Mouse (Mus musculus): ENCODE measurements at regions not wholly inside any gene's neighbourhood (a gene's known extent, or its start where the extent isn't known, plus 50 kb on each side); places are given as distances from the start of the nearest gene placed in this dataset.

DNA sequence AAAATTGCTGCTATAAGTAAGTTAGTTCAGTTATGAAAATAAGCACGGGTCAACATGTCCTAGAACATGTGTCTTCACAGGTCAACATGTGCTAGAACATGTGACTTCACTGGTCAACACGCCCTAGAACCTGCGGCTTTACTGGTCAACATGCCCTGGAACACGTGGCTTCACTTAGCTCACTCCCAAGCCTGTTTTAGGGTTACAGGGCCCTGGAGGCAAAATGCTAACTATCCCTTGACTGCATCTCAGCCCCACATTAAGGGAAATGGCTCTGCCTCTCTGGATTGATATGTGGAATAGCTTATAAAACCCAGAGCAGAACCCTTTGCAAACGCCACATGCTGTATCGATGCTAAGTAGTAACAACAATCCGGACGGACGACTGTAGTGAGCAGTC is 67.8 kb downstream of the Nkx6-1 start:
- DNase-seq (ENCODE audit: low read depth, low spot score) = no peak

DNA sequence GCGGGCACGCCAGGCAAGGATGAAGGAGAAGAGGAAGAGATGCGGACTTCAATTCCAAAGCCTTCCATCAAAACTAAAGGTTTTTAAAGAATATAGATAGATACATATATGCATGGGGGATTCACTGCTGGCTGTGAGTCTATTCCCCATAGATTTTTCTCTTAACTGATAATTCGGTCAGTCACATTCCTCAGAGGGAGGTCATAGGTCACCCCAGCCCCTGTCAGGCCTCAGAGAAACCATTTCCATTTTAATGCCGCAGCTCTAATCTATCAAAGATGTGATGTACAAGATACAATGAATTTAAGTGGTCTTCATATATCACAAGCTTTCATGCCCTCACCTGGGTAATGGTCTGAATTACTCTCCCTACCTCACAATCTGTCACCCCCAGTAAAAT is 73.6 kb downstream of the Nkx6-1 start:
- no peak for DNase-seq (ENCODE audit: low read depth, low spot score)

DNA sequence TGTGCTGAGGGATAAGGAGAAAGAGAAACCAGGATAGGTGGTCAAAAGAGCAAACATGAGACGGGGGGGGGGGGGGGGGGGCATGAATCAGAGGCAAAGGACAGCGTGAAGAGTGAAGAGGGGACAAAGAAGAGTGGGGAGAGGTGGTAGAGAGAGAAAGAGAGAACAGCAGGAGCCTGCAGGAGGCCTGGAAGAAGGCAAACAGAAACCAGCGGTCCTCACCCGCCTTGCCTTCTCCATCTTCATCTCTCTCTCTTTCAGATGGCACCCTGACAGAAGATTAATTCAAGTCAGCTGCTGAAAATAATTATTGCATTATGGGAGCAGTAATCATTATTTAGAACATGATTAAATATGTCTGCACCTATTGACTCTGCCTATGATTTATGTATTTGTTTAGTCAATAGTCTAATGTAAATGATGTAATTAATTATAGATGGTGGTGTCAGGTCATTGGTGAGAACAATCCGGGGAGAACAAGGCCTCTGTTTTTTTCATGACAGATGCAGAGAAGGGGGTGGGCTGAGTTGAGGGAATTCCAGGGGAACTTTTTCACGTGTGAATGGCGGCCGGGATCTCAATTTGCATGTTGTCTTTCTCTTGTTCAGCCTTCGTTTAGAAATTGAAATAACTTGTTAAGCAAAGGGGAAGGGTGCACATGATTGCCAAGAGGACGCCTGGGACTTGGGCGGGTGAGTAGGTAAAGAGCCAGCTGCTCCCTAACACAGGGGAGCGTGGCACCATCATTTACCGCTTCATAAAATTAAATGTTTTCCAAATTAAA is 74.3 kb downstream of the Nkx6-1 start:
- no peak for DNase-seq (ENCODE audit: low read depth, low spot score)

DNA sequence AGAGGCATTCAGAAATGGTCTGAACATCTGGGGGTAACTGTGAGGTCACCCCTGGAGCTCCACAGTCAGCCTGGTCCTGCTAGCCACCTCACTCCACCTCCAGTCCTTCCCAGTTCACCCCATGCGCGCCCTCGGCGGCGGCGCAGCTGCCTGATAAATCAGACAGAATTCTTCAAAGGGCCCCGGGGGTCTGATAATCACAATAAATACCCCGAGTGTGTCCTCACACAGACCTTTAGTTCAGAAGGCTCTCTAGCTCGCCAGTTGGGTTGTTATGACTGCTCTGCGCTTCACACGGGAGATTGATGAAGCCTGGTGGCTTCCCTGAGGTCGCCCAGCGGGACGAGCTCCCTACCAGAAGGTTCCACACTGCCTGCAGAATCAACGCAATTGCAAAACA is 91.8 kb downstream of the Nkx6-1 start:
- DNase-seq (ENCODE audit: low read depth, low spot score) = no peak

- no peak for DNase-seq (ENCODE audit: low read depth, low spot score)
These were observed 99.0 kb downstream of the Nkx6-1 start for GRCm38 (mm10) chr5:101565770-101566169.

DNA sequence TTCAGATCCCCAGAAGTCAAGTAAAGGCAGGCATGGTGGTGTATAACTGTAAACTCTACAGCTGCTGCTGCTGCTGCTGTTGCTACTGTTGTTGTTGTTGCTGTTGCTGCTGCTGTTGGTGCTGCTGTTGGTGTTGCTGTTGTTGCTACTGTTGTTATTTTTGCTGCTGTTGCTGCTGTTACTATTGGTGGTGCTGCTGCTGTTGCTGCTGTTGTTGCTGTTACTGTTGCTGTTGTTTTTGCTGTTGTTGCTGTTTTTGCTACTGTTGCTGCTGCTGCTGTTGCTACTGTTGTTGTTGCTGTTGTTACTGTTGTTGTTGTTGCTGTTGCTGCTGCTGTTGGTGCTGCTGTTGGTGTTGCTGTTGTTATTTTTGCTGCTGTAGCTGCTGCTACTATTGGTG is 104.4 kb downstream of the Nkx6-1 start:
- DNase-seq (ENCODE audit: low read depth, low spot score) = no peak

- DNase-seq (ENCODE audit: low read depth, low spot score) = no peak
These were observed 106.4 kb downstream of the Nkx6-1 start for GRCm38 (mm10) chr5:101558279-101558987.

- DNase-seq (ENCODE audit: low read depth, low spot score) = no peak
These were observed 107.6 kb downstream of the Nkx6-1 start for GRCm38 (mm10) chr5:101557156-101557555.

GRCm38 (mm10) chr5:101543326-101543725 is 121.5 kb downstream of the Nkx6-1 start:
- DNase-seq (ENCODE audit: low read depth, low spot score) = no peak

DNA sequence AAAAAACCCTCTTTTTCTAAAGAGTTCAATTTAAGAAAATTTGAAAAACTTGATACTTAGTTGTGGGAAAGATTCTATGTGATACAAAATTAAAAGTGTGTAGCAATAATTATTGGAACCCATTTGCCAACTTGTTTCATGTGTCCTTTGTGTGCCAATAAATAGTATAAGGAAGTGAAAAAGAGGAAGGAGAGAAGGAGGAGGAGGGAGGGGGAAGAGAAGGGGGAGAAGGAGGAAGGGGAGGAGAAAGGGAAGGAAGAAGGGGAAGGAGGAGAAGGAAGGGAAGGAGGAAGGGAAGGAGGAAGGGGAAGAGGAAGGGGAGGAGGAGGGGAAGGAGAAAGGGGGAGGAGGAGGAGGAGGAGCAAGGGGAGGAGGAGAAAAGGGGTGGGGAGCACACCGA is 125.0 kb downstream of the Nkx6-1 start:
- DNase-seq (ENCODE audit: low read depth, low spot score) = no peak

DNA sequence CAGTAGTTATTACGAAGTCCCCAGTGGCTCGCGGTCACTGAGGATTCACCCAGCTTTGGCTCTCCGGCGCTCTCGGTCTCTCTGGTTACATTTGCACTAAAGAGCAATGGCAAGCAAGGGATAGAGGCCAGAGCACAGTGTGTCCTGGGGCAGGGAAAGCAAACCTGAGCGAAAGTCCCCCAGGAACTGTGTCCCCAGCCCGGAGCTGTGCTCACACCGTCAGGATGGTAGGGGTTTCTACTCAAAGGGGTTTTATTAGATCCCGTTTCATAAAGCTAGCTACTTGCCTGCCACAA is 125.6 kb downstream of the Nkx6-1 start:
- DNase-seq (ENCODE audit: low read depth, low spot score) = no peak

- DNase-seq (ENCODE audit: low read depth, low spot score) = no peak
These were observed 126.2 kb downstream of the Nkx6-1 start for GRCm38 (mm10) chr5:101538410-101539253.

GRCm38 (mm10) chr5:101537518-101538380 is 127.0 kb downstream of the Nkx6-1 start:
- no peak for DNase-seq (ENCODE audit: low read depth, low spot score)

- DNase-seq (ENCODE audit: low read depth, low spot score) = no peak
These were observed 129.3 kb downstream of the Nkx6-1 start for GRCm38 (mm10) chr5:101535451-101535850.

- DNase-seq (ENCODE audit: low read depth, low spot score) = no peak
These were observed 139.4 kb downstream of the Nkx6-1 start for GRCm38 (mm10) chr5:101525346-101525745.

GRCm38 (mm10) chr5:101524670-101525069 is 140.1 kb downstream of the Nkx6-1 start:
- no peak for DNase-seq (ENCODE audit: low read depth, low spot score)

DNA sequence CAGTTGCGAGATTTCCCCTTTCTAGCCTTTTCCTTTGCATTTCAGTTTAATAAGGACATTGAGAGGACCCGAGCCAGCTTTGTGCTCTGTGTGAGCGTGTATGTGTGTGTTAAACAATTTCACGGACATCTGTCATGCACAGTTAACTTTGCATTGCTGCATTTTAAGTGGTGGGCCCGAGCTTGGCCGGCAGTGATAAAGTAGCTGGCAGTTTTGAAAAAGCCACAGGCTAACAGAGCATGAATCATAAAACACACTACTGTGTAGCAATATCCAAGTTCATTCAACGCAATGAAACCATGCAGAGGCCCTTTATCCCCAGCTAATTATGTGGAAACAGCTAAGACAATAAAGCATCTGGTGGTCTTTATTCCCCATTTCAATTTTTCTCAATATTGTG is 140.9 kb downstream of the Nkx6-1 start:
- no peak for DNase-seq (ENCODE audit: low read depth, low spot score)

GRCm38 (mm10) chr5:101523490-101523889 is 141.3 kb downstream of the Nkx6-1 start:
- DNase-seq (ENCODE audit: low read depth, low spot score) = no peak

- DNase-seq (ENCODE audit: low read depth, low spot score) = no peak
These were observed 143.7 kb downstream of the Nkx6-1 start for GRCm38 (mm10) chr5:101520935-101521655.

DNA sequence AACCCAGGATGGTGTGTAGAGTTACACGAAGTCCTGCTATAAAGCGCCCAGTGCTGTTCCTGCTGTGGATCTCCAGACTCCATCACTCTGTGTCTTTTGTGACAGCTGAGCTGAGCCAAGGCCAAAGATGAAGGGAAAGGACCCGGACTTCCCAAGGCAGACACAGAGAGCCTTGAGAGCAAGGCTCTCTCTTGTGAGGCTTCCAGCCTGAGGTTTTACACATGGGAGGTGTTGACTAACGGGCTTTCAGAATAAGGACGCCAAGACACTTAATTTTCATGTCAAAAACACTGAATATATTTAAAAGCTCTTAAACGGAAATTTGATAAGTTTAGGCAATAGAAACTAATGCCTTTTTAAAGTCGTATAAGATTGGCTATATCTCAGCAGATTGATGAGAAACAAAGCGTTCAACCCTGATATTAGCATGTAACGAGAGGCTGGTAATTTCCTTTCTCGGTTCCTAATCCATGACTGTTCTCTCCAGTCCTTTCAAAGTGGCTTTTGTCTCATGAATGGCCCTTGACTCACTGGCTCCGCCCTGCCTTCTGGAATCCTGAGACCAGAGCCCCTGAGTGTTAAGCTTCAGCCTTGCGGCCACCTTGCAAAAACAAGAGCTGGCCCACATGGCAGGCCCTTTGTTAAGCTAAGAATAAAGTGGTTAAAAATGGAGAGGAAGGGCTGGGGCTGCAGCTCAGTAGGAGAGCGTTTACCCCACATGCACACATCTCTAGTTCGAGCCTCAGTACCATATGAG is 145.8 kb downstream of the Nkx6-1 start:
- DNase-seq (ENCODE audit: low read depth, low spot score) = no peak

All from brain, embryonic 18.5 days (tissue).